Comparison of ENCODE assay signal across 13 mouse cellular contexts in genomic region chr1:74298157-74298750, GRCm38 (mm10). TPM values are rescaled to one million over a fixed set of nuclear protein-coding genes. Genes with fewer than 3 reads are reported as not detected.
DNase-seq lines count a peak whose midpoint lies in the region; ATAC-seq and TF ChIP-seq lines count a peak whose summit lies in the region.
"Had no signal": no experiment of that assay in that cellular context is flagged by ENCODE, and none has a peak within 500 bp of the region (broad histone marks: within the 10 kb centered on the region; RNA-seq: fewer than 3 reads in every experiment).

No protein-coding gene starts in this region.

- 85% methylated on average over 5 of the region's 5 CpGs for WGBS in kidney, embryonic 15.5 days
- WGBS in midbrain, embryonic 13.5 days, result 92% methylated on average over 5 of the region's 5 CpGs
- WGBS in midbrain, embryonic 10.5 days, result 84% methylated on average over 5 of the region's 5 CpGs

- H3K4me1 ChIP-seq in kidney, embryonic 15.5 days, result peaks cover 79% of the 10 kb centered on the region
- H3K4me1 ChIP-seq in midbrain, embryonic 13.5 days (replicated peaks), result peaks cover 21% of the 10 kb centered on the region
- H3K4me1 ChIP-seq in midbrain, embryonic 10.5 days, result peaks cover 21% of the 10 kb centered on the region

- TF ChIP-seq CTCF in gastrocnemius, adult 2 months (IDR thresholded peaks at IDR 0.05), result no peak

- H3K27ac ChIP-seq in gastrocnemius, adult 2 months, result peak overlapping the region; percentile 97
- peak overlapping the region; percentile 58; the same call in 1 of the 2 replicates for H3K27ac ChIP-seq in kidney, embryonic 15.5 days
- H3K27ac ChIP-seq in midbrain, embryonic 13.5 days, result no peak overlapping the region
- no peak overlapping the region for H3K27ac ChIP-seq in midbrain, embryonic 10.5 days (replicated peaks)

- intact Hi-C loops in gastrocnemius, adult 2 months (cut with DNase I), result no loop called here
- intact Hi-C loops in gastrocnemius, postnatal 36 days (cut with DNase I), result no loop called here

- H3K4me3 ChIP-seq in gastrocnemius, adult 2 months, result peak overlapping the region; percentile 69
- no peak overlapping the region for H3K4me3 ChIP-seq in kidney, embryonic 15.5 days (replicated peaks)
- H3K4me3 ChIP-seq in midbrain, embryonic 13.5 days (replicated peaks), result no peak overlapping the region
- no peak overlapping the region for H3K4me3 ChIP-seq in midbrain, embryonic 10.5 days
- H3K4me3 ChIP-seq: neural tube, embryonic 15.5 days had no signal

- H3K4me2 ChIP-seq in kidney, embryonic 15.5 days, result no peak overlapping the region
- H3K4me2 ChIP-seq in midbrain, embryonic 13.5 days (replicated peaks), result no peak overlapping the region
- H3K4me2 ChIP-seq: neural tube, embryonic 15.5 days had no signal

- no peak for ATAC-seq in kidney, embryonic 15.5 days (replicated peaks; ENCODE audit: low FRiP score)
- no peak for ATAC-seq in midbrain, embryonic 13.5 days
- no peak for ATAC-seq in CD4-positive, CD25-positive, alpha-beta regulatory T cell, adult 4 months
- ATAC-seq: inflammation-experienced regulatory T-cells, adult 6 months had no signal

- H3K36me3 ChIP-seq in kidney, embryonic 15.5 days, result peaks cover 11% of the 10 kb centered on the region
- peaks cover 4% of the 10 kb centered on the region for H3K36me3 ChIP-seq in midbrain, embryonic 13.5 days
- H3K36me3 ChIP-seq in midbrain, embryonic 10.5 days, result peaks cover 17% of the 10 kb centered on the region; the same call in 1 of the 2 replicates

- H3K9ac ChIP-seq in kidney, embryonic 15.5 days, result no peak overlapping the region
- peak overlapping the region; percentile 30; the same call in 1 of the 2 replicates for H3K9ac ChIP-seq in midbrain, embryonic 13.5 days (replicated peaks)
- H3K9ac ChIP-seq: neural tube, embryonic 15.5 days had no signal

- H3K9me3 ChIP-seq in kidney, embryonic 15.5 days (replicated peaks), result no peaks in the 10 kb centered on the region
- no peaks in the 10 kb centered on the region for H3K9me3 ChIP-seq in midbrain, embryonic 13.5 days
- no peaks in the 10 kb centered on the region for H3K9me3 ChIP-seq in midbrain, embryonic 10.5 days (replicated peaks)
- H3K9me3 ChIP-seq: G1E; neural tube, embryonic 15.5 days had no signal

- H3K27me3 ChIP-seq in kidney, embryonic 15.5 days, result no peaks in the 10 kb centered on the region
- H3K27me3 ChIP-seq in midbrain, embryonic 13.5 days, result peaks cover 5% of the 10 kb centered on the region; the same call in 1 of the 2 replicates
- H3K27me3 ChIP-seq in midbrain, embryonic 10.5 days (ENCODE audit: low read depth, poor library complexity, severe bottlenecking), result peaks cover 9% of the 10 kb centered on the region; the same call in 1 of the 2 replicates

- no peak for DNase-seq in gastrocnemius, adult 2 months
- DNase-seq in gastrocnemius, postnatal 36 days, result no peak
- no peak for DNase-seq in kidney, postnatal 4 days
- no peak for DNase-seq in midbrain, embryonic 10.5 days (ENCODE audit: low spot score)
- no peak for DNase-seq in left cerebral cortex, adult 9 months (ENCODE audit: low spot score in 2 of 2)
- DNase-seq: midbrain, embryonic 14.5 days had no signal

RNA-seq across cellular contexts. Expression of gene Tmbim1, which starts 7.2 kb away (rescaled TPM):
- total RNA-seq in gastrocnemius, adult 2 months (2021), result 10 to 100 TPM; 35.2 to 35.4 TPM
- 10 to 100 TPM; 23.0 to 28.8 TPM for total RNA-seq in gastrocnemius, postnatal 36 days (2021)
- polyA plus RNA-seq in kidney, embryonic 15.5 days (2015; fragmentation: Nextera tagmentation; extraction: Ambion mirVana), result 25.6 and 31.2 TPM in 2 replicates
- 6.3 and 7.1 TPM in 2 replicates for polyA plus RNA-seq in midbrain, embryonic 13.5 days (2015; fragmentation: Nextera tagmentation; extraction: Ambion mirVana)
- polyA plus RNA-seq in midbrain, embryonic 10.5 days (2016; fragmentation: Nextera tagmentation; extraction: Ambion mirVana), result 8.6 TPM in 2 replicates
- polyA plus RNA-seq in CD4-positive, CD25-positive, alpha-beta regulatory T cell, adult 4 months (2017; shearing (Covaris generic)), result 10 to 100 TPM; 16.7 to 27.5 TPM

RNA-seq across cellular contexts. Expression of gene Pnkd, which starts 13.5 kb away (rescaled TPM):
- 10 to 100 TPM; 45.4 to 70.5 TPM for total RNA-seq in gastrocnemius, adult 2 months (2021)
- total RNA-seq in gastrocnemius, postnatal 36 days (2021), result 10 to 100 TPM; 53.4 to 54.8 TPM
- polyA plus RNA-seq in kidney, embryonic 15.5 days (2015; fragmentation: Nextera tagmentation; extraction: Ambion mirVana), result 138 and 139 TPM in 2 replicates
- 81.5 and 92.2 TPM in 2 replicates for polyA plus RNA-seq in midbrain, embryonic 13.5 days (2015; fragmentation: Nextera tagmentation; extraction: Ambion mirVana)
- polyA plus RNA-seq in midbrain, embryonic 10.5 days (2016; fragmentation: Nextera tagmentation; extraction: Ambion mirVana), result 99.5 and 107 TPM in 2 replicates
- 10 to 100 TPM; 78.8 to 83.8 TPM for polyA plus RNA-seq in CD4-positive, CD25-positive, alpha-beta regulatory T cell, adult 4 months (2017; shearing (Covaris generic))

RNA-seq across cellular contexts. Expression of gene Aamp, which starts 13.7 kb away (rescaled TPM):
- total RNA-seq in gastrocnemius, adult 2 months (2021), result 10 to 100 TPM; 69.4 to 76.1 TPM
- total RNA-seq in gastrocnemius, postnatal 36 days (2021), result 10 to 100 TPM; 64.7 to 71.3 TPM
- polyA plus RNA-seq in kidney, embryonic 15.5 days (2015; fragmentation: Nextera tagmentation; extraction: Ambion mirVana), result 267 and 283 TPM in 2 replicates
- 198 and 203 TPM in 2 replicates for polyA plus RNA-seq in midbrain, embryonic 13.5 days (2015; fragmentation: Nextera tagmentation; extraction: Ambion mirVana)
- polyA plus RNA-seq in midbrain, embryonic 10.5 days (2016; fragmentation: Nextera tagmentation; extraction: Ambion mirVana), result 241 and 246 TPM in 2 replicates
- 100 to 1,000 TPM; 205 to 288 TPM for polyA plus RNA-seq in CD4-positive, CD25-positive, alpha-beta regulatory T cell, adult 4 months (2017; shearing (Covaris generic))

RNA-seq across cellular contexts. Expression of gene Gpbar1, which starts 19.9 kb away (rescaled TPM):
- not detected for total RNA-seq in gastrocnemius, adult 2 months (2021)
- total RNA-seq in gastrocnemius, postnatal 36 days (2021), result not detected
- polyA plus RNA-seq in kidney, embryonic 15.5 days (2015; fragmentation: Nextera tagmentation; extraction: Ambion mirVana), result 1.7 and 2.1 TPM in 2 replicates
- polyA plus RNA-seq in midbrain, embryonic 13.5 days (2015; fragmentation: Nextera tagmentation; extraction: Ambion mirVana), result 0.24 and 0.31 TPM in 2 replicates
- polyA plus RNA-seq in midbrain, embryonic 10.5 days (2016; fragmentation: Nextera tagmentation; extraction: Ambion mirVana), result 0.25 TPM in 2 replicates
- 1 to 10 TPM in 1 of 2 experiments, not detected in 1; 1.1 TPM for polyA plus RNA-seq in CD4-positive, CD25-positive, alpha-beta regulatory T cell, adult 4 months (2017; shearing (Covaris generic))
- total RNA-seq: layer of hippocampus, postnatal 14 days had no signal
- polyA plus RNA-seq: G1E; neural tube, embryonic 15.5 days had no signal

Comparison
In these comparisons a context has a peak if more than half of its experiments do, and no peak if none do; other contexts are left out.
1. H3K27ac ChIP-seq: peak in gastrocnemius, adult 2 months (single experiment) and kidney, embryonic 15.5 days (single experiment); none in midbrain, embryonic 13.5 days (single experiment) and midbrain, embryonic 10.5 days (single experiment).